Mouse (Mus musculus): ENCODE results near the gene Slco1c1.
"Not testable (repeated sequence)": the region's sequence is repeated elsewhere in the genome, so short reads cannot be mapped to it uniquely, and the experiment has no call there.

Slco1c1 gene

DNA sequence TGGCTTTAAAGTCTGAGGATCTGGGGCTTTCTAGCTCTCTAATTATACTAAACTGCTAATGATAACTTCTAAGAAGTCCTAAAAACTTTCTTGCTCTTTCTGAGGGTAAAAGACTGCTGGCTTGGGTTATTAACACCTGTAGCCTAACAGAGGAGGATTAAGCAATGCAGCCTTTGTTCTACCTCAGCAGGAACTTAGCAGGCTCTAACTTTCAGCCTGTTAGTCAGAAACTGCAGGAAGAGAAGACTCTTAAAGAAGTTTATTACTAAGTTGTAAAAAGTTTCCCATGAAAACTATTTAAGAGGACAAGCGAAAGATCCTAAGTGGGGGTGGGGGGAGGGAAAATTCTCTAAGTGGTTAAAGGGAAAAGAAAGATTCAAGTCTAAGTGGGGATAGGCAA lies 65.8 kb downstream of the Slco1c1 start:
- ATAC-seq (ENCODE audit: low TSS enrichment): no peak

DNA sequence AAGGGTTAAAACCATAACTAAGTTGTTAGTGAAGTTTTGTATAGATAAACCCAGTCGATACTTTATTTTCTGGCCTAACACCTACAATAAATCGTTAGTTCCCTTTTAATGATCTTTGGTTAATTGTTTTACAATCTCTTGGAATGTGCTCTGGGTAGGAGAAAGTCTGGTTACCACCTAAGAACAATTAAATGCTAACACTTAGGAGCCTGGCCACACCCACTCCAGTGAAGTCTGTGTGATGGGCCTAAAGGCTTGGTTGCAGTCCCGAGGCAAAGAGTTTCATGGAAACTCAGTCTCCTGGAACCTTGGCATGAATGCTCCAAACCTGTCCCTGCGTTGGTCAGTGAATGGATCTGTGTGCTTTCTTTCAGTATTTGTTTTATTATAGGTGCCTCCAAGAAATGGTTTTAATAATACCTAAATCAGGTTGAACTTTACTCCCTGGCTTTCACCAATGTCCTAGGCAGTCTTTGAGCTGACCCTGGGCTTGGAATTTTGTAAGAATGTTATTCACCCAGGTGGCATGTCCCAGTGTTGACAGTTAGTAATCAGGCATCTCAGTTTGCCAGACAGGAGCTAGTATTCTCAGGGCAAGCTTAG lies 66.5 kb downstream of the Slco1c1 start:
- ATAC-seq (ENCODE audit: low TSS enrichment): not testable (repeated sequence)

DNA sequence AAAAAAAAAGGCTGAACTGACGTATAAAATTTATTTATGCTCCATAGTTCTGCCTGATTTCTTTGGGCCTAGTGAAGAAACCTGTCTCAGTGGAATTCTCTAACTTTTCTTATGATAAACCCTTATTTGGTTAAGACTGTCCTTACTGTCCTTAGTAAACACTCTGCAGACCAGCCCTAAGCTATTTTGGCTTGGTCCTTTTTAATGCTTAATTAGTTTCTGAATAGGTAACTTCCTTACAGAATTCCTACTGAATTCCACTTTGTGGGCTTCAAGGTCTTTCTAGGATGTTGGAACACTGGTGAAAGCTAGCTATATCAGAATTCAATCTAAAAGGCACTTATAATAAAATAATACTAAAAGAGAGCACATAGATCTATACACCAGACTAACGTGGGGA lies 71.9 kb downstream of the Slco1c1 start:
- no peak for ATAC-seq (ENCODE audit: low TSS enrichment)

DNA sequence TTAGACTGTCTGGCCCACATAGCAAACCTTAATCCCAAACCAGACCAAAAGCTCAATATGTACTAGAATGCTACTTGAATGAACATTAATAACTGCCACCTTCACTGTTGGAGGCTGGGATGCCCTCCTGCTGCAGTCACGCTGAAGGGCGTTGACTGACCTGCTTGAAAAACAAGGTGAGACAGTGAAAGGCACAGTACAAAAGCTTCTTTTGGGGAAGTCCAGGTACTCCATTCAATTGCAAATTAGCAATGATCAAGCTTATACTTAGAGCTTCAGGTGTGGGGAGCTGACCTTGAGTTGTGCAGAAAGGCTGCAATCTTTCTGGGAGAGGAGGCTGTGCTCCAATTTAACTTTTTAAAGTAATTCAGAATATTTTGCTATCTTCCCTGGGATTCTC lies 72.9 kb downstream of the Slco1c1 start:
- no peak for ATAC-seq (ENCODE audit: low TSS enrichment)

DNA sequence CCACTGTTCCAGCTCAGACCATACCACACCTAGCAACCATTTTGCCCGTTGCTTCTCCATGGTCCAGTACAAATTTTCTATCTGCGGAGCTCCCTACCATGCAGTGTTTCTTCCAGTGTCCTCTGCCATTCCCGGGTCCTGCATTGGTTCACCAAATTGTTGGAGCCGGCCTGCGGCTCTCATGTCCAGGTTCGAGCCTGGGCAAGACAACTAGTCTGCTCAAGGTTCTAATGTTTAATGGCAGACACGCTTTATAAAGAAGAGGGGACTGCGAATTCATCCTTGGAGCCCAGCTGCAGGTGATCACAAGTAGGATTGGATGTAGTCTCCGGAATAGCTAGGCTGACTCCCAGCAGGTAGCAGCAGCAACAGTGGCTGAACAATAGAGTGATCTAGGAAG lies 76.8 kb downstream of the Slco1c1 start:
- ATAC-seq (ENCODE audit: low TSS enrichment): no peak

DNA sequence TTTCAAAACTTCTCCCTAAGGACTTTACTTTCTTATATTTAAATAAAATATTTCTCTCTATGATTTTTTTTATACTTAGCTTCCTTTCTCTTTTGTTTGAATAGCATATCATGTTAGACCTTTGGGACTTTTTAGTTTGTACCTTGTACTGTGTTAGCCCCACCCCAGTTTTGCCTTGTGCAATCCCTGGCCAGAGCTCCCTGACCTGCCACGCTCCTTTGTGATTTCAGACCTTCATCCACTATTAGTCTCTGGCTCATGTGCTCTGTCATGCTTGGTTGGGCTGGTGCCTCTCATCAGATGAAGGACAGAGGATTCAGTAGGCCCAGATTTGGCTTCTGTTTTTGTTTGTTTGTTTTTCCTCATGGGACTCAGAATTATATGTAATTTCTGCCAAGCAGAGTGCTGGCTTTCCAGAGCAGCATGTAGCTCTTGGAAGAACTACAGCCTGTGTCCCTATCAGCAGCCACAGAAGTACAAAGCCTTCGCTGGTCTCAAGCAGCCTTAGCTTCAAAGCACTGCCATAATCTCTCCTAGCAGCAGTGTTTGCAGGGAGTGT lies 86.6 kb downstream of the Slco1c1 start:
- ATAC-seq (ENCODE audit: low TSS enrichment): no peak

DNA sequence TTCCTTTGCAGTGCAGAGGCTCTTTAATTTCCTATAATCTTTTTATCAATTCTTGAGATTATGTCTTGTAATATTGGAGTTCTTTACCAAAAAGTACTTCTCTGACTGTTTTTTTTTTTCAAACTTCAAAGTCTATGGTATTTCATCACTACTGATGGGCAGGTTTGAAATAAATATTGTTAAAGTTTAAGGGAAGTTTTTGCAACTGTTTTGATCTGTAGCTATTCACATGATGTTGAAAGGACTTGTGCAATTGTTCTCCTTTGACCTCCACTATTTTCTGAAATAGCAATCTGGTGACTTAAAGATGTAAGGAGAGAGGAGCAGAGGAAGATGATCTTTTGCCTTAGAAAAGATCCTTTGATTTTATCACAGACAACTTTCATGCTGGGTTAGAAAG lies 89.8 kb downstream of the Slco1c1 start:
- no peak for ATAC-seq (ENCODE audit: low TSS enrichment)

DNA sequence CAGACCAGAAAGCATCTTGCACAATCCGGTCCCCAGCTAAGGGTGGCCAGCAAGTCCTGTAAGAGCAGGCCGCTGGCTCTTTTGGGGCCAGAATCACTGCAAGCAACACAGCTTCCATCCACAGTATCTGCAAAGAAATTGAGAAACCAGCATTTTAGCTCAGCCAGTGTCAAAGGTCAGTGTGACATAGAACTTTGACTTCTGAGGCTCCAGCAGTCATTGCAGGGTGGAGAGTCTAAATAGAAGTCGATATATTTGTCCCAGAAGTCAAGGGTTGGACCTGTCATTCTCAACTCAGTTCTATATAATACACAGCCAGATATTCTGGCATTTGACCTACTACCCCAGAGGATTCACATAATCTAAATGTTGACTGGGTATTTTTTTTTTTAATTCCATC lies 91.2 kb downstream of the Slco1c1 start:
- ATAC-seq (ENCODE audit: low TSS enrichment): no peak

Measured in frontal cortex, adult (tissue).